Mouse (Mus musculus) brain, embryonic 14.5 days (tissue): ENCODE measurements at regions not wholly inside any gene's neighbourhood (a gene's known extent, or its start where the extent isn't known, plus 50 kb on each side); places are given as distances from the start of the nearest gene placed in this dataset.

Experiments
- DNase-seq: peaks from one replicate; pipeline ENCODE4 v3.0.0-alpha.2; 2011; ENCODE audit warnings: low read depth
- CTCF ChIP-seq: fragments of 200-500 bp; IDR thresholded peaks from 2 replicates; pipeline ENCODE4 v1.5.1; 2012; ENCODE audit warnings: inconsistent platforms, mild to moderate bottlenecking, moderate library complexity, borderline replicate concordance; ENCODE audit not compliant: insufficient read depth, insufficient read length; ENCODE audit errors: extremely low read depth
- POLR2A ChIP-seq: fragments of 200-500 bp; IDR thresholded peaks from 2 replicates; pipeline ENCODE4 v1.6.1; 2012; ENCODE audit warnings: mild to moderate bottlenecking, inconsistent platforms, borderline replicate concordance; ENCODE audit not compliant: poor library complexity, insufficient read depth, insufficient read length, severe bottlenecking; ENCODE audit errors: extremely low read depth

DNA sequence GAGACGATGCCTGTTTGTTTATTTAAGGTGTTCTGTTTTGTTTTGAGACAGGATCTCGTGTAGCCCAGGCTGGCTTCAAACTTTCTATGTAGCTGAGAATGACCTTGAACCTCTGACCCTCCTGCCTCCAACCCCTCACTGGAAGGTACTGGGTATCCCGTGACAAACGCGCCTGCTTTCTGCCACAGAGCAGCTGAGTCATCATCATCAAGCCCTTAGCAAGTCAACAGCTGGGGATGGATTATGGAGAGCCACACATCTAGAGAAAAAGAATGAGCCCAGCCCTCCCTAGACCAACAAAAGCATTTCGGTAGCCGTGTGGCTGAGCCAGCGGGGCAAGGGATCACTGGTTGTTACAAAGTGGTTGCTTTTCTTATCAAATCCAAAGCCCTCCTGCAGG, 55.0 kb upstream of the Ssx2ip start:
- TF ChIP-seq CTCF (no peak), POLR2A (no peak)

DNA sequence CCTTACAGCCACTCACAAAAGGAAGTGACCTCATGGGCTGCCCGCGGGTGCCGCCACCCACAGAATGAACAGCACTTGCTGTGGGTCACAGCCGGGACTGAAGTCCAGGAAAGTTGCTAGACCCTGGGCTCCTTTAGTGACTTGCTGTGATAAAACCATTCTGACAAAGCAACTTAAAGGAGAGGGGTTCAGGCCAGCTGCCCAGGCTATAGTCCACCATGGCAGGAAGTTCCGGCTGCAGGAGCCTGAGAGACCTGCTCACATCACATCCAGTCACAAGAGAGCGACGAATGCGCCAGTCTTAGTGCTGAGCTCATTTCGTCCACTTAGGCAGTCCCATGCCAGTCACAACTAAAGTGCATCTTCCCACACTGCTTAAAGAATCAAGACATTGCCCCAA, 54.3 kb upstream of the Ssx2ip start:
- TF ChIP-seq CTCF (no peak), POLR2A (no peak)
- no peak for DNase-seq

More for the DNA sequence above, 55.0 kb upstream of the Ssx2ip start:
- no peak for DNase-seq

DNA sequence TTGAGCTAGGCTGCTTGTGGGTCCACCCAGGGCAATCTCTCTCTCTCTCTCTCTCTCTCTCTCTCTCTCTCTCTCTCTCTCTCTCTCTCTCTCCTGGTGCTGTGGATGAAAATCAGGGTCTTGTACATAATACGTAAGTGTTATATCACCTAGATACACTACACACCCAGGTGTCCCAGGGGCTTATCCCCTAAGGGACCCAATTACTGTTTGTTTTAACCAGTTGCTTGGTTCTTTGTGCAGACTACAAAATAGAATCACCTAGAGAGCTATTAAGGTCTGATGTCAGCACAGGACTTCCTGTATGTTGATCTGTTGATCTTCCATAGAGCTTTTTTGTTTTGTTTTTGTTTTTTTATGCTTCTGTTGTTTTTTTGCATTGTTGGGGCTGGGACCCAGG, 53.0 kb upstream of the Ssx2ip start:
- DNase-seq = no peak
- TF ChIP-seq CTCF (no peak), POLR2A (no peak)

DNA sequence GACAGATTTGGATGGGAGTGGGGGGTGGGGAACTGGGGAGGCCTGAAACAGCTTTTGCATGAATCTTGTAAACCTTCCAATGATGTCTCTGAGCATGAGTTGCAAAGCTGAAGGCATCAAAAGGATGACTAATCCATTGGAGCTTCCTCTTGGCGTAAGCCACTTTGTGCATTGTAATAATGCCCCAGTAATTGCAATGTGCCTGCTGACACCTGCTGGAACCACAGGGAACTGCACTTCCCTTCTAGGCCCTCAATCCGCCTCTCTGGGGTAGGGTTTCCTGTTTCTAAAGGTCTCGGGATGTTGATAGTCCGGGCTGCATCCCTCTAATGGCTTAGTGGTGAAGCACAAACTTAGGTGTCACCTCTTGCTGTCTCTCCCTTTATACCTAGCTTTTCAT, 52.3 kb upstream of the Ssx2ip start:
- peak; percentile 40; the same call in 1 of the 2 replicates for TF ChIP-seq CTCF
- TF ChIP-seq POLR2A = no peak
- DNase-seq = no peak

DNA sequence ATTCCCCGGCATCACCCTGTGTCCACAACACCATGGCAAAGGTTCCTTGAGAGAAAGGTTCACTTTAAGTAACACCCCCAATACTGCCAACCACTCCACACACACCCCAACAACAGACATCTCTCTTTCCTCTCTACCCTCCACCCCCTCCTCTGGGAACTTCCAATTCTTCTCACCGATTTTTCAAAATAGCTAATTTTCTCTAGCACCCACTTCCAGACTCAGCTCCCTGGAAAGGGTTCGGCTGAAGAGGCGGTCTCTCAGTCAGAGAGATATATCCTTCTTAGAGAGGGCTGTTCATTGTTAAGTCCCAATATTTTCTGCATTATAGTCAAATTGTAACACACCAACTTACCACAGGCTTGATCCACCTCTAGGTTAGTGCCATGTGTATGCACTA, 50.5 kb upstream of the Ssx2ip start:
- TF ChIP-seq POLR2A = no peak
- no peak for TF ChIP-seq CTCF

More for the DNA sequence above, 50.5 kb upstream of the Ssx2ip start:
- no peak for DNase-seq
